Mouse (Mus musculus): ENCODE data around the gene Sema3f. TPM values are rescaled to one million over a fixed set of nuclear protein-coding genes. Genes with fewer than 3 reads are reported as not detected.

The Sema3f gene
- 1.9 TPM for polyA plus RNA-seq (2014; fragmentation: Illumina TruSeq; extraction: RNeasy Lipid Tissue Mini Kit (QIAGEN cat#74804); ENCODE audit: low read depth, low replicate concordance)

GRCm38 (mm10) chr9:107709697-107710483, at the start of gene Sema3f:
Sema3f (minus strand) TSS chr9:107710475.

GRCm38 (mm10) chr9:107679501-107679900, 30.8 kb downstream of the Sema3f start, which contains the start of gene Gnat1:
Gnat1 (minus strand) TSS chr9:107679712.

GRCm38 (mm10) chr9:107669480-107669945, 40.8 kb downstream of the Sema3f start, which contains the start of gene Slc38a3:
Slc38a3 (minus strand) TSS chr9:107669530.

GRCm38 (mm10) chr9:107635279-107636028, 74.8 kb downstream of the Sema3f start, which contains the start of gene Gnai2:
Gnai2 (minus strand) TSS chr9:107635367.

Other genes starting within 250 kb of the Sema3f start
- gene Tmem115, start 176.5 kb downstream of the Sema3f start, polyA plus RNA-seq (2014; fragmentation: Illumina TruSeq; extraction: RNeasy Lipid Tissue Mini Kit (QIAGEN cat#74804); ENCODE audit: low read depth, low replicate concordance): 0.20 TPM
- gene Cyb561d2, start 168.3 kb downstream of the Sema3f start, polyA plus RNA-seq (2014; fragmentation: Illumina TruSeq; extraction: RNeasy Lipid Tissue Mini Kit (QIAGEN cat#74804); ENCODE audit: low read depth, low replicate concordance): 7.2 TPM
- 1.6 TPM for gene Nprl2, start 168.2 kb downstream of the Sema3f start, polyA plus RNA-seq (2014; fragmentation: Illumina TruSeq; extraction: RNeasy Lipid Tissue Mini Kit (QIAGEN cat#74804); ENCODE audit: low read depth, low replicate concordance)
- gene Zmynd10, start 163.2 kb downstream of the Sema3f start, polyA plus RNA-seq (2014; fragmentation: Illumina TruSeq; extraction: RNeasy Lipid Tissue Mini Kit (QIAGEN cat#74804); ENCODE audit: low read depth, low replicate concordance): 0.81 TPM
- gene Rassf1, start 158.9 kb downstream of the Sema3f start, polyA plus RNA-seq (2014; fragmentation: Illumina TruSeq; extraction: RNeasy Lipid Tissue Mini Kit (QIAGEN cat#74804); ENCODE audit: low read depth, low replicate concordance): 8.6 TPM
- gene Tusc2, start 147.2 kb downstream of the Sema3f start, polyA plus RNA-seq (2014; fragmentation: Illumina TruSeq; extraction: RNeasy Lipid Tissue Mini Kit (QIAGEN cat#74804); ENCODE audit: low read depth, low replicate concordance): 24.5 TPM
- gene Hyal2, start 142.5 kb downstream of the Sema3f start, polyA plus RNA-seq (2014; fragmentation: Illumina TruSeq; extraction: RNeasy Lipid Tissue Mini Kit (QIAGEN cat#74804); ENCODE audit: low read depth, low replicate concordance): 1.8 TPM
- gene Hyal1, start 133.5 kb downstream of the Sema3f start, polyA plus RNA-seq (2014; fragmentation: Illumina TruSeq; extraction: RNeasy Lipid Tissue Mini Kit (QIAGEN cat#74804); ENCODE audit: low read depth, low replicate concordance): 3.0 TPM
- 2.0 TPM for gene Naa80, start 131.6 kb downstream of the Sema3f start, polyA plus RNA-seq (2014; fragmentation: Illumina TruSeq; extraction: RNeasy Lipid Tissue Mini Kit (QIAGEN cat#74804); ENCODE audit: low read depth, low replicate concordance)
- 0.24 TPM for gene Hyal3, start 129.7 kb downstream of the Sema3f start, polyA plus RNA-seq (2014; fragmentation: Illumina TruSeq; extraction: RNeasy Lipid Tissue Mini Kit (QIAGEN cat#74804); ENCODE audit: low read depth, low replicate concordance)
- 33.1 TPM for gene Ifrd2, start 122.8 kb downstream of the Sema3f start, polyA plus RNA-seq (2014; fragmentation: Illumina TruSeq; extraction: RNeasy Lipid Tissue Mini Kit (QIAGEN cat#74804); ENCODE audit: low read depth, low replicate concordance)
- gene Sema3b, start 101.2 kb downstream of the Sema3f start, polyA plus RNA-seq (2014; fragmentation: Illumina TruSeq; extraction: RNeasy Lipid Tissue Mini Kit (QIAGEN cat#74804); ENCODE audit: low read depth, low replicate concordance): 2.6 TPM
- 18.2 TPM for gene Gnai2, start 75.1 kb downstream of the Sema3f start, polyA plus RNA-seq (2014; fragmentation: Illumina TruSeq; extraction: RNeasy Lipid Tissue Mini Kit (QIAGEN cat#74804); ENCODE audit: low read depth, low replicate concordance)
- gene Slc38a3, start 40.9 kb downstream of the Sema3f start, polyA plus RNA-seq (2014; fragmentation: Illumina TruSeq; extraction: RNeasy Lipid Tissue Mini Kit (QIAGEN cat#74804); ENCODE audit: low read depth, low replicate concordance): 1.4 TPM
- not detected for gene Gnat1, start 30.8 kb downstream of the Sema3f start, polyA plus RNA-seq (2014; fragmentation: Illumina TruSeq; extraction: RNeasy Lipid Tissue Mini Kit (QIAGEN cat#74804); ENCODE audit: low read depth, low replicate concordance)
- 90.8 TPM for gene Rbm5, start 60.5 kb upstream of the Sema3f start, polyA plus RNA-seq (2014; fragmentation: Illumina TruSeq; extraction: RNeasy Lipid Tissue Mini Kit (QIAGEN cat#74804); ENCODE audit: low read depth, low replicate concordance)
- 64.7 TPM for gene Rbm6, start 162.8 kb upstream of the Sema3f start, polyA plus RNA-seq (2014; fragmentation: Illumina TruSeq; extraction: RNeasy Lipid Tissue Mini Kit (QIAGEN cat#74804); ENCODE audit: low read depth, low replicate concordance)
- not detected for gene Mon1a, start 177.7 kb upstream of the Sema3f start, polyA plus RNA-seq (2014; fragmentation: Illumina TruSeq; extraction: RNeasy Lipid Tissue Mini Kit (QIAGEN cat#74804); ENCODE audit: low read depth, low replicate concordance)
- gene Mst1r, start 196.4 kb upstream of the Sema3f start, polyA plus RNA-seq (2014; fragmentation: Illumina TruSeq; extraction: RNeasy Lipid Tissue Mini Kit (QIAGEN cat#74804); ENCODE audit: low read depth, low replicate concordance): not detected
- not detected for gene Actl11, start 218.0 kb upstream of the Sema3f start, polyA plus RNA-seq (2014; fragmentation: Illumina TruSeq; extraction: RNeasy Lipid Tissue Mini Kit (QIAGEN cat#74804); ENCODE audit: low read depth, low replicate concordance)
- gene Camkv, start 225.2 kb upstream of the Sema3f start, polyA plus RNA-seq (2014; fragmentation: Illumina TruSeq; extraction: RNeasy Lipid Tissue Mini Kit (QIAGEN cat#74804); ENCODE audit: low read depth, low replicate concordance): not detected
- gene Traip, start 239.7 kb upstream of the Sema3f start, polyA plus RNA-seq (2014; fragmentation: Illumina TruSeq; extraction: RNeasy Lipid Tissue Mini Kit (QIAGEN cat#74804); ENCODE audit: low read depth, low replicate concordance): not detected

All from kidney, adult 10 weeks (tissue).